Mouse (Mus musculus): ENCODE measurements around the gene Susd4. TPM values are rescaled to one million over a fixed set of nuclear protein-coding genes. Genes with fewer than 3 reads are reported as not detected.

The Susd4 gene
- 37.4 and 42.9 TPM in 2 replicates for polyA plus RNA-seq (2014; fragmentation: Nextera tagmentation; extraction: Ambion mirVana)

GRCm38 (mm10) chr1:182763716-182764461, at the start of gene Susd4:
Gene Susd4, plus strand, starts transcription at chr1:182763860.
- Histone ChIP-seq H3K9me3 (replicated peaks; ENCODE audit: control insufficient read depth, low read length) (no peaks in the 10 kb centered on the region), H3K27ac (ENCODE audit: low read depth, low read length) (peak within 1 kb of the TSS; percentile 81), H3K36me3 (ENCODE audit: control insufficient read depth, insufficient read depth, low read length) (no peaks in the 10 kb centered on the region), H3K4me3 (ENCODE audit: low read depth, low read length) (peak within 1 kb of the TSS; percentile 57), H3K4me1 (ENCODE audit: control insufficient read depth, insufficient read depth, low read length) (peaks cover 3% of the 10 kb centered on the region; the same call in 1 of the 2 replicates), H3K9ac (ENCODE audit: low read length) (peak within 1 kb of the TSS; percentile 70), H3K27me3 (replicated peaks; ENCODE audit: control insufficient read depth, insufficient read depth, low read length) (0 out of 2 replicates have a peak, but pooled peaks cover 3% of the 10 kb centered on the region), H3K4me2 (ENCODE audit: low read length) (peak within 1 kb of the TSS; percentile 90)
- DNase-seq (ENCODE audit: low spot score) = peak; percentile 86
- WGBS = under 1% methylated on average over 94 of the region's 95 CpGs
- ATAC-seq = peak; percentile 93

DNA sequence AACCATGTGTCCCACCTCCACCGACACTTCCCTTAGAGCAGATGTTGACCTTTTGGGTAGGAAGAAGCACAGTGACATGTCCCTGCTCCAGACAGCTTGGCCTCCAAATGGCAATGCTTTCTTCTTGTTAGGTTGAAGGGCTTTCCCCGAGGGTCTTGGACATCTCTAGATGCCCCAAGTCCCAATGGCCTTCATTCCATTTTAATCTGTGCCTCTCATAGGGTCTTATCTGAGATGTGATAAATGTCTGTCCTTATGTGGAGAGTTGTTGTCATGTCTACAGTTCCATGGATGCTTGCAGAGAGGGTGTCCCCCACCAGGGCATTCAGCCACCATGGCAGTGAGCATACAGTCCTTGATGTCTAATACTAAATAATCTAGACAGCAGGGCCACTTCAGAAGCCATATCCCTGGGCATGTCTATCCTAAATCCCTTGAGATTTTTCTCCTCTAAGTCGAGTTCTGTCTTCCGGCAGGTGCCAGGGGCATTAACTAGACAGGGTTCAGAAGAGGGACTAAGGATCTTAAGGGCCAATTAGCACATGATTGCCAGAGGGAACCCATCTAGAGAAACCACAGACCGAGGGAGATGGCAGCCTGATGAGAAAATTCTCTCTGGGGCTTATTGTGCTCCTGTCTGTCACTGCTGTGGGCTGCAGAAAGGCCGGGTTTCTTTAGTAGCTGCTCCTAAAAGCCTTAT, 49.3 kb upstream of the Susd4 start:
- H3K4me1 ChIP-seq (ENCODE audit: control insufficient read depth, insufficient read depth, low read length) = no peaks in the 10 kb centered on the region
- no peaks in the 10 kb centered on the region for H3K36me3 ChIP-seq (ENCODE audit: control insufficient read depth, insufficient read depth, low read length)
- no peaks in the 10 kb centered on the region for H3K27me3 ChIP-seq (replicated peaks; ENCODE audit: control insufficient read depth, insufficient read depth, low read length)
- H3K4me2 ChIP-seq (ENCODE audit: low read length) = no peak overlapping the region
- H3K4me3 ChIP-seq (ENCODE audit: low read depth, low read length) = no peak overlapping the region
- no peaks in the 10 kb centered on the region for H3K9me3 ChIP-seq (replicated peaks; ENCODE audit: control insufficient read depth, low read length)
- DNase-seq (ENCODE audit: low spot score) (no peak), ATAC-seq (no peak)
- 66% methylated on average over 6 of the region's 6 CpGs for WGBS
- no peak overlapping the region for H3K9ac ChIP-seq (ENCODE audit: low read length)
- no peak overlapping the region for H3K27ac ChIP-seq (ENCODE audit: low read depth, low read length)

DNA sequence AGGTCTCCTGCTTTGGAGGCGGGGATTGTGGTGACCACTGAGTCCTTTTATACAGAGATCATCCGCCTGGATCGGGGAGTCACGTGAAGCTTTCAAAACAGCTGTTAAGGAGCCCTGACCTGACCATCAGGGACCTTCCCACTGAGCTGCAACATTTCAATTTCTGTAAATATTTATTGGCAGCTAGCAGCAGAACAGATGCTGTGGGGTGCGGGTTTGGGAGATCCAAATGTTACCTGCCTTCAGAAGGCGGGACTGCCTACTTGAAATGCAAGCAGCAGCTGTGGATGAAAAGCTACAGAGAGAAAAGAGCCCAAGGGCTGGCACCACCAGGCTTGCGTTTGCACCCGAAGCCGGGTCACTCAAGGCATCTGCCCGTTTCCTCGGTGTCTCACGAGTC, 36.1 kb upstream of the Susd4 start:
- Histone ChIP-seq H3K9me3 (replicated peaks; ENCODE audit: control insufficient read depth, low read length) (no peaks in the 10 kb centered on the region), H3K4me1 (ENCODE audit: control insufficient read depth, insufficient read depth, low read length) (no peaks in the 10 kb centered on the region), H3K9ac (ENCODE audit: low read length) (no peak overlapping the region), H3K4me2 (ENCODE audit: low read length) (no peak overlapping the region), H3K4me3 (ENCODE audit: low read depth, low read length) (no peak overlapping the region), H3K36me3 (ENCODE audit: control insufficient read depth, insufficient read depth, low read length) (no peaks in the 10 kb centered on the region), H3K27me3 (replicated peaks; ENCODE audit: control insufficient read depth, insufficient read depth, low read length) (no peaks in the 10 kb centered on the region), H3K27ac (ENCODE audit: low read depth, low read length) (no peak overlapping the region)
- ATAC-seq (peak; percentile 37; the same call in 1 of the 2 replicates), DNase-seq (ENCODE audit: low spot score) (peak; percentile 24)
- WGBS = 57% methylated on average over 12 of the region's 12 CpGs

DNA sequence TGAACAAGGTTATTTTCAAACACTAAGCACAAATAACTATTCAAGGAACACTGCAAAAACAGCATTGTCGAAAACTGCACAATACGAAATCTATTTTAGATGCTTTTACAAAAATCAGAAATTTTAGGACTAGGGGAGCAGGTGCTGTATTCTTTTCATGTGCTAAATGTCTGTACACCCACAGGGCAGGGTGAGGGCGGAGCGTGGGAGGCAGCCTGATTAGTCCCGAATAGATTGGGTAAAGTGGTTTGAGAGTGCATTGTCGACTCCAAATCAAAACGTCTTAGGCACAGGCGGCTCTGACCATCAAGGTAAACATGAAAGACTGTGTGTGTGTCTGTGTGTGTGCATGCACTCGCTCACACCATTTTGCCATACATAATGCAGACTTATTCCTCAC, 34.7 kb upstream of the Susd4 start:
- H3K9me3 ChIP-seq (replicated peaks; ENCODE audit: control insufficient read depth, low read length) = no peaks in the 10 kb centered on the region
- H3K27me3 ChIP-seq (replicated peaks; ENCODE audit: control insufficient read depth, insufficient read depth, low read length) = no peaks in the 10 kb centered on the region
- H3K4me1 ChIP-seq (ENCODE audit: control insufficient read depth, insufficient read depth, low read length) = no peaks in the 10 kb centered on the region
- no peak overlapping the region for H3K4me3 ChIP-seq (ENCODE audit: low read depth, low read length)
- H3K4me2 ChIP-seq (ENCODE audit: low read length) = no peak overlapping the region
- no peaks in the 10 kb centered on the region for H3K36me3 ChIP-seq (ENCODE audit: control insufficient read depth, insufficient read depth, low read length)
- H3K27ac ChIP-seq (ENCODE audit: low read depth, low read length) = no peak overlapping the region
- no peak for DNase-seq (ENCODE audit: low spot score)
- H3K9ac ChIP-seq (ENCODE audit: low read length) = no peak overlapping the region
- 65% methylated on average over 9 of the region's 9 CpGs for WGBS
- no peak for ATAC-seq

- no peaks in the 10 kb centered on the region for H3K4me1 ChIP-seq (ENCODE audit: control insufficient read depth, insufficient read depth, low read length)
- H3K27me3 ChIP-seq (replicated peaks; ENCODE audit: control insufficient read depth, insufficient read depth, low read length) = no peaks in the 10 kb centered on the region
- no peak overlapping the region for H3K4me2 ChIP-seq (ENCODE audit: low read length)
- no peaks in the 10 kb centered on the region for H3K36me3 ChIP-seq (ENCODE audit: control insufficient read depth, insufficient read depth, low read length)
- ATAC-seq (no peak), DNase-seq (ENCODE audit: low spot score) (no peak)
- H3K27ac ChIP-seq (ENCODE audit: low read depth, low read length) = no peak overlapping the region
- no peak overlapping the region for H3K4me3 ChIP-seq (ENCODE audit: low read depth, low read length)
- no peak overlapping the region for H3K9ac ChIP-seq (ENCODE audit: low read length)
- no peaks in the 10 kb centered on the region for H3K9me3 ChIP-seq (replicated peaks; ENCODE audit: control insufficient read depth, low read length)
- WGBS = 85% methylated on average over 7 of the region's 7 CpGs
Observed at GRCm38 (mm10) chr1:182732695-182733094, 31.0 kb upstream of the Susd4 start.

DNA sequence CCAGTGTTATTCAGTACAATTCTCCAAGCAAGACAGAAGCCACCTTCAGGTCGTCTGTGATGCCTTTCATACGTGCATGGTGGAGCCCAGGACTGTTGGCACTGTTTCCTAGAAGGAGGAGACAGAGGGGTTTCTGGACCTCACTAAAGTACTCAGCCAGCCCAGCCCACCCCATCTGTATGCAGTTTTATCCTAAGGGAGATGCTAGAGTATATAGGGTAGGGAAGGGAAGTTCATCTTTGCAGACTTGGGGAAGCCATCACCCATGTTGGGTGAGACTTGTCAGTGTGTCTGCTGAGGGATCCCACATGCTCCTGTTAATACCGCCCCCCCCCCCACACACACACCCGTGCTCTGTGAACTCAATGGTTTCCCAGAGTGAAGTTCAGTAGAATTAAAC, 27.8 kb upstream of the Susd4 start:
- H3K4me3 ChIP-seq (ENCODE audit: low read depth, low read length) = no peak overlapping the region
- ATAC-seq = no peak
- no peaks in the 10 kb centered on the region for H3K36me3 ChIP-seq (ENCODE audit: control insufficient read depth, insufficient read depth, low read length)
- DNase-seq (ENCODE audit: low spot score) = no peak
- WGBS = 66% methylated on average over 4 of the region's 4 CpGs
- no peak overlapping the region for H3K27ac ChIP-seq (ENCODE audit: low read depth, low read length)
- H3K9me3 ChIP-seq (replicated peaks; ENCODE audit: control insufficient read depth, low read length) = no peaks in the 10 kb centered on the region
- no peak overlapping the region for H3K4me2 ChIP-seq (ENCODE audit: low read length)
- no peak overlapping the region for H3K9ac ChIP-seq (ENCODE audit: low read length)
- H3K4me1 ChIP-seq (ENCODE audit: control insufficient read depth, insufficient read depth, low read length) = no peaks in the 10 kb centered on the region
- no peaks in the 10 kb centered on the region for H3K27me3 ChIP-seq (replicated peaks; ENCODE audit: control insufficient read depth, insufficient read depth, low read length)

- no peak for DNase-seq (ENCODE audit: low spot score)
- WGBS = 92% methylated on average over 9 of the region's 9 CpGs
- Histone ChIP-seq H3K4me2 (ENCODE audit: low read length) (no peak overlapping the region), H3K9ac (ENCODE audit: low read length) (no peak overlapping the region), H3K27ac (ENCODE audit: low read depth, low read length) (no peak overlapping the region), H3K36me3 (ENCODE audit: control insufficient read depth, insufficient read depth, low read length) (no peaks in the 10 kb centered on the region), H3K27me3 (replicated peaks; ENCODE audit: control insufficient read depth, insufficient read depth, low read length) (no peaks in the 10 kb centered on the region), H3K4me3 (ENCODE audit: low read depth, low read length) (no peak overlapping the region), H3K4me1 (ENCODE audit: control insufficient read depth, insufficient read depth, low read length) (no peaks in the 10 kb centered on the region), H3K9me3 (replicated peaks; ENCODE audit: control insufficient read depth, low read length) (no peaks in the 10 kb centered on the region)
- no peak for ATAC-seq
Observed at GRCm38 (mm10) chr1:182747081-182747480, 16.6 kb upstream of the Susd4 start.

DNA sequence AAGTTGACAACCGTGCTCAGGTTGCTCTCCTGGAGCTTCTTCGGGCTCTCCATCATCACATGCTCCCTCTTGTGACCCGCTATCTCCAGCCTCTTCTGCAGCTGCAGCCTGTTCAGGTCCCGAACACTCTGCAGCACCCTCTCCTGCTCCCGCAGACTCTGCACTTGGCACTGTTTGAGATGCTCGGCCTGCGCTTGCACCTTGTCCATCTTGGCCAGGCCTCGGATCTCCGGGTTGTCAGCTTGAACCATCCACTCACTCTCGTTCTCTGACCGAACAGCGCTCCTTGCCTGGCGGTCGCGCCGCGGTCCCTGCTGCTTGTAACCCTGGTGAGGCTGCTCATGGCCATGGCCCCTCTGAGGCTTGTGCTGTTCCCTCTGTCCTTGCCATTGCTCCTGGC, 15.8 kb upstream of the Susd4 start:
- ATAC-seq (no peak), DNase-seq (ENCODE audit: low spot score) (no peak)
- H3K4me1 ChIP-seq (ENCODE audit: control insufficient read depth, insufficient read depth, low read length) = no peaks in the 10 kb centered on the region
- no peaks in the 10 kb centered on the region for H3K36me3 ChIP-seq (ENCODE audit: control insufficient read depth, insufficient read depth, low read length)
- H3K27me3 ChIP-seq (replicated peaks; ENCODE audit: control insufficient read depth, insufficient read depth, low read length) = no peaks in the 10 kb centered on the region
- H3K4me2 ChIP-seq (ENCODE audit: low read length) = no peak overlapping the region
- WGBS = 88% methylated on average over 17 of the region's 17 CpGs
- no peak overlapping the region for H3K4me3 ChIP-seq (ENCODE audit: low read depth, low read length)
- H3K27ac ChIP-seq (ENCODE audit: low read depth, low read length) = no peak overlapping the region
- H3K9ac ChIP-seq (ENCODE audit: low read length) = no peak overlapping the region
- no peaks in the 10 kb centered on the region for H3K9me3 ChIP-seq (replicated peaks; ENCODE audit: control insufficient read depth, low read length)

GRCm38 (mm10) chr1:182749080-182749479, 14.6 kb upstream of the Susd4 start, which contains the start of gene Ccdc185:
Gene Ccdc185, minus strand, starts transcription at chr1:182749180.
- ATAC-seq (no peak), DNase-seq (ENCODE audit: low spot score) (no peak)
- Histone ChIP-seq H3K27ac (ENCODE audit: low read depth, low read length) (no peak within 1 kb of the TSS), H3K4me2 (ENCODE audit: low read length) (no peak within 1 kb of the TSS), H3K9ac (ENCODE audit: low read length) (no peak within 1 kb of the TSS), H3K36me3 (ENCODE audit: control insufficient read depth, insufficient read depth, low read length) (no peaks in the 10 kb centered on the region), H3K4me1 (ENCODE audit: control insufficient read depth, insufficient read depth, low read length) (no peaks in the 10 kb centered on the region), H3K27me3 (replicated peaks; ENCODE audit: control insufficient read depth, insufficient read depth, low read length) (no peaks in the 10 kb centered on the region), H3K4me3 (ENCODE audit: low read depth, low read length) (no peak within 1 kb of the TSS), H3K9me3 (replicated peaks; ENCODE audit: control insufficient read depth, low read length) (no peaks in the 10 kb centered on the region)
- 92% methylated on average over 9 of the region's 9 CpGs for WGBS

All from forebrain, embryonic 14.5 days (tissue).